Mouse (Mus musculus): ENCODE data around the gene Susd3. TPM values are rescaled to one million over a fixed set of nuclear protein-coding genes. Genes with fewer than 3 reads are reported as not detected.

The Susd3 gene
- polyA plus RNA-seq, 1 experiment from 2014 or later = 1.3 TPM

- no peak overlapping the region for H3K4me2 ChIP-seq
- 83% methylated on average over 15 of the region's 15 CpGs for WGBS
- peaks cover 6% of the 10 kb centered on the region; the same call in 1 of the 2 replicates for H3K36me3 ChIP-seq
- H3K9me3 ChIP-seq = no peaks in the 10 kb centered on the region
- H3K4me1 ChIP-seq (replicated peaks) = no peaks in the 10 kb centered on the region
- no peak overlapping the region for H3K27ac ChIP-seq
- no peak for ATAC-seq (ENCODE audit: low FRiP score)
- no peaks in the 10 kb centered on the region for H3K27me3 ChIP-seq
- no peak overlapping the region for H3K4me3 ChIP-seq
- H3K9ac ChIP-seq = no peak overlapping the region
These were observed 11.7 kb upstream of the Susd3 start for GRCm38 (mm10) chr13:49260036-49260722.

DNA sequence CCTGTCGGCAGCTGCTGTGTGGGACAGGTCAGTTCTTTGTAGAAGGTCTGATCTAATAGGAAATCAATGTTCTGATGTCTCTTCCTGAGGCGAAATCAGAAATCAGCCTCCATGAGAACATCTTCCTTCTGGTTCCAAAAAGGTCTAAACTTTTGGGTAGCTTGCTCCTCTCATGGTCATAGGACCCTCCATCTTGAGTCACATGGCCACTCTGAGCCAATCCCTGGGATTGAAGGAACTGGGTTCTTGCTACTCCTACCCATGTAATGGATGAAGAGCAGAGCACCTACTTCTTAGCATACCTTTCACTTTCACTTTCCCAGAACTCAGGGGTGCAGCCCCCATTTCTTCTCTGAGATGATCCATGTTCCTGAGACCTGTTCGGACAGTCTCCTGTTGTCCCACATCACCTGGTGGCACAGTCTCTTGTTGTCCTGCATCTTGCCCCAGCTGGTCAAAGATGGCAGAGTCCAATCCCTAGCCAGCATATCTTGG lies 9.4 kb upstream of the Susd3 start:
- H3K9ac ChIP-seq = no peak overlapping the region
- no peaks in the 10 kb centered on the region for H3K27me3 ChIP-seq
- no peak for ATAC-seq (ENCODE audit: low FRiP score)
- no peaks in the 10 kb centered on the region for H3K9me3 ChIP-seq
- 82% methylated on average over 3 of the region's 3 CpGs for WGBS
- no peaks in the 10 kb centered on the region for H3K4me1 ChIP-seq (replicated peaks)
- H3K4me2 ChIP-seq = no peak overlapping the region
- no peaks in the 10 kb centered on the region for H3K36me3 ChIP-seq
- H3K27ac ChIP-seq = no peak overlapping the region
- no peak overlapping the region for H3K4me3 ChIP-seq

DNA sequence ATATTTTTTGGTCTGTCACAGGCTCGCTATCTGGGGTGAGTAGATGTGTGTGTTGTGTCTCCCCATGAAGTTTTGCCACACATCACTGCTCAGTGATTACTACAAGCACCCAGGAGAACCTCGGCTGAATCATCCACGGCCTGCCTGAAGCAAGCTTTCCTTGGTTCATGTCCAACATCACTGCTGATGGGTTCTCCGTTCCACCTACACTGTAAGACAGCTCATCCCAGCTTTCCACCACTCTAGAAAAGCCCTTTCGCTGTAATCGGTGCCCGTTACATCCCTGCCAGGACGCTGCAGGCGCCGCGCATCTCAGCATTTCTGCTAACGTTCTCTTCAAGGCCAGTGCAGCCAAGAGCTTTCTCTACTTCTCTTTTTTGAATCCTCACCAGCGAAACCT lies 4.2 kb upstream of the Susd3 start:
- Histone ChIP-seq H3K27ac (no peak overlapping the region), H3K4me2 (no peak overlapping the region), H3K9ac (no peak overlapping the region), H3K36me3 (no peaks in the 10 kb centered on the region), H3K27me3 (peaks cover 18% of the 10 kb centered on the region), H3K9me3 (no peaks in the 10 kb centered on the region), H3K4me3 (no peak overlapping the region), H3K4me1 (replicated peaks) (peaks cover 6% of the 10 kb centered on the region)
- WGBS = 86% methylated on average over 13 of the region's 13 CpGs
- no peak for ATAC-seq (ENCODE audit: low FRiP score)

GRCm38 (mm10) chr13:49252113-49252512 lies 3.6 kb upstream of the Susd3 start:
- peaks cover 24% of the 10 kb centered on the region for H3K27me3 ChIP-seq
- no peak overlapping the region for H3K27ac ChIP-seq
- no peak overlapping the region for H3K4me3 ChIP-seq
- H3K4me1 ChIP-seq (replicated peaks) = peaks cover 11% of the 10 kb centered on the region
- no peak for ATAC-seq (ENCODE audit: low FRiP score)
- 77% methylated on average over 2 of the region's 2 CpGs for WGBS
- no peak overlapping the region for H3K4me2 ChIP-seq
- H3K9ac ChIP-seq = no peak overlapping the region
- H3K9me3 ChIP-seq = no peaks in the 10 kb centered on the region
- no peaks in the 10 kb centered on the region for H3K36me3 ChIP-seq

DNA sequence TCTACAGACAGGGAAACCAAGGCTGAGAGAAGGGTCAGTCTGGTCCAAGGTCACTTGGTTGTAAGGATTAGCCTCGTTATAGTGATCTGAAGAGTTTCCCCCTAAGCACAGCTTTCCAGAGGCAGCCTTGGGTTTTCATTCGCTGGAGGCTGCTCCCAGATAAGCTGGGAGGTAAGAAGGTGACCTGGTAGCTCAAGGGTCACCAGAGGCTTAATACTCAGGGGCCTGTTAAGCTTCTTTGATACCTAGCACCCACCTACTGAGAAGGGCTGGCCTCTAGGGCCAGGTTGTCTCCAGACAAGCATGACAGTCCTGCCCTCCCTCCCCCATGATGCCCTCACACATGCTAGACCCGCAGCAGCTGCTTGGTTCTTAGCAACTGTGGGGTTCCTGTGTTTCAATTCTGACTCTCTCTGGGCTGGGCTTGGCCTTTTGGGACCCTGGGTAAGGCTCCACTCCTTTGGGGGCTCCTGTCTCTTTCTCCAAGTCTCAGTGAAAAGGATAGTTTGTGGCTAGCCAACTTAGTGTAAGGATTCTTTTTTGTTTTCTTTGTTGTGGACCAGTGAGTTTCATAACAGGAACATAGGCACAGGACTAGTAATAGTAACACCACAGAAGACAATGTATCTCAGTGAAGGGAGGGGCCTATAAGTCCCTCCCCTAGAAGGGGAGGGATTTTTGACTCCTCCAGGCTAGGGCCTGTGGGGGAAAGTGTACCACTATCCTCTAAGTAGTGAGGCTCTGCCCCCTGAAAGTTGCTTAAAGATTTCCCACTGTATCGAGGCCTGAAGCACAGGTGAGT lies 2.4 kb upstream of the Susd3 start:
- Histone ChIP-seq H3K9me3 (no peaks in the 10 kb centered on the region), H3K9ac (no peak overlapping the region), H3K4me2 (no peak overlapping the region), H3K27me3 (peaks cover 36% of the 10 kb centered on the region), H3K4me3 (no peak overlapping the region), H3K27ac (no peak overlapping the region), H3K36me3 (no peaks in the 10 kb centered on the region), H3K4me1 (replicated peaks) (peaks cover 11% of the 10 kb centered on the region)
- no peak for ATAC-seq (ENCODE audit: low FRiP score)
- WGBS = 40% methylated on average over 4 of the region's 4 CpGs

GRCm38 (mm10) chr13:49249634-49250033 lies 1.1 kb upstream of the Susd3 start:
- H3K27ac ChIP-seq = no peak overlapping the region
- H3K4me3 ChIP-seq = no peak overlapping the region
- peaks cover 11% of the 10 kb centered on the region for H3K4me1 ChIP-seq (replicated peaks)
- 67% methylated on average over 2 of the region's 2 CpGs for WGBS
- no peak overlapping the region for H3K9ac ChIP-seq
- H3K9me3 ChIP-seq = no peaks in the 10 kb centered on the region
- no peak overlapping the region for H3K4me2 ChIP-seq
- H3K36me3 ChIP-seq = no peaks in the 10 kb centered on the region
- ATAC-seq (ENCODE audit: low FRiP score) = 0 out of 2 replicates have a peak, but pooled peaks have one; percentile 29
- H3K27me3 ChIP-seq = peaks cover 44% of the 10 kb centered on the region

GRCm38 (mm10) chr13:49248923-49249322 lies 417 bp upstream of the Susd3 start:
- no peak overlapping the region for H3K9ac ChIP-seq
- no peak for ATAC-seq (ENCODE audit: low FRiP score)
- H3K9me3 ChIP-seq = no peaks in the 10 kb centered on the region
- H3K4me2 ChIP-seq = no peak overlapping the region
- H3K27me3 ChIP-seq = peaks cover 44% of the 10 kb centered on the region
- no peaks in the 10 kb centered on the region for H3K36me3 ChIP-seq
- H3K4me1 ChIP-seq (replicated peaks) = peaks cover 11% of the 10 kb centered on the region
- 65% methylated on average over 3 of the region's 3 CpGs for WGBS
- H3K27ac ChIP-seq = no peak overlapping the region
- H3K4me3 ChIP-seq = no peak overlapping the region

DNA sequence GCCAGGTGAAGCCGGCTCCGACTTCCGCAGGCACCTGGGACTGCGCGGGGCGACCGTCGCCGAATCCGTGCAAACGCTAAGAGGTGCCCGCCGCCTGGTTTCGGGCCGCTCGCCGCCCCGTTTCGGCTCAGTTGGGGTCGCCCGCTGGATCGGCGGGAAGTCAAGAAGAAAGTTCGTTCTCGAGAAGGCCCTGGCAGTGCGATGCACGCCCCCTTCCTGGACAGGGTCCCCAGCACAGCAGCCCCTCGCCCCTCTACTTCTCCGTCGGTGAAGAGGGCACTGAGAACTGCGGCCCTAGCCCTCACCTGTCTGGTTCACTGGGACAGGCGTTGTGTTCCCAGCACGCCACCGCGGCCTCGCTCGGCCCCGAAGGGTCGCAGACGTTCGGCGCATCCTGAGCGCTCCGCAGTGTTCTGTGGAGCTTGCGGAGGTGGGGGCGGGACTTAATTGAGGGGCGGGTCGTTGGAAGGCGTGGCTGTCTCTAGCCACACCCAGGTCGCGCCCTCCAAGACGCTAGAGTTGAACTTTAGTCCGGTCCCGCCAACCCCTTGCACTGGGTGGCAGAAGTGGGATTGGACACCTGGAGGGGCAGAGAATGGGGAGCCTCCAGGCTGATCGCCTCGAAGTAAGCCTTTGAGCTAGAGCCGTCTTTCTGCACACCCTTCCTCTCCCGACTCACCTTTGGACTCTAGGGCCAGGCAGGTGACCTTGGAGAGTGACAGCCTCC lies 603 bp downstream of the Susd3 start:
- peaks cover 44% of the 10 kb centered on the region for H3K27me3 ChIP-seq
- peak overlapping the region; percentile 37 for H3K4me3 ChIP-seq
- ATAC-seq (ENCODE audit: low FRiP score) = peak; percentile 50
- peaks cover 11% of the 10 kb centered on the region for H3K4me1 ChIP-seq (replicated peaks)
- no peaks in the 10 kb centered on the region for H3K9me3 ChIP-seq
- no peak overlapping the region for H3K27ac ChIP-seq
- peak overlapping the region; percentile 58 for H3K4me2 ChIP-seq
- WGBS = 2% methylated on average over 58 of the region's 58 CpGs
- H3K9ac ChIP-seq = peak overlapping the region; percentile 24; the same call in 1 of the 2 replicates
- no peaks in the 10 kb centered on the region for H3K36me3 ChIP-seq

DNA sequence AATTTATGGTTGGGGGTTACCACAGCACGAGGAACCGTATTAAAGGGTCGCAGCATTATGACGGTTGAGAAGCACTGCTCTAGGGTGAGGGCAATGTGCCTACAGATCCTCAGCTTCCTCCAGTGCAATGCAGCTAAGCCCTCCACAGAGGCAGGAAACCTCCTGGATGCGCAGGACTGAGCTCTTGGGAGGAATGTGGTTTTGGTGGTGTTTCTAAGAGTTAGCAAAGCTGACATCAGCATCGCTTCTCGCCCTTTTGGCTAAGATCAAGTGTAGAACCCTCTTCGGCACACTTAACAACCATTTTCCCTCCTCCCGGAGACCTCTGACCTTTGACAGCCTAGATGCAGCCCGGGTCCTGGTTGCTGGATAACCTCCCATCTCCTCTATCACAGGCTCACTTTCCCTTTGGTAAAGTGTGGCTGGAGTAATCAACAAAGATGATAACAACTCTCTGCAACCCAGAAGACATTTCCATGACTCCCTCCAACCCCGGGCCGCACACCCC lies 1.2 kb downstream of the Susd3 start:
- peak overlapping the region; percentile 37 for H3K4me3 ChIP-seq
- no peaks in the 10 kb centered on the region for H3K9me3 ChIP-seq
- H3K27me3 ChIP-seq = peaks cover 47% of the 10 kb centered on the region
- peak overlapping the region; percentile 58 for H3K4me2 ChIP-seq
- peaks cover 11% of the 10 kb centered on the region for H3K4me1 ChIP-seq (replicated peaks)
- no peak for ATAC-seq (ENCODE audit: low FRiP score)
- no peak overlapping the region for H3K27ac ChIP-seq
- WGBS = 35% methylated on average over 12 of the region's 12 CpGs
- no peaks in the 10 kb centered on the region for H3K36me3 ChIP-seq
- H3K9ac ChIP-seq = no peak overlapping the region

DNA sequence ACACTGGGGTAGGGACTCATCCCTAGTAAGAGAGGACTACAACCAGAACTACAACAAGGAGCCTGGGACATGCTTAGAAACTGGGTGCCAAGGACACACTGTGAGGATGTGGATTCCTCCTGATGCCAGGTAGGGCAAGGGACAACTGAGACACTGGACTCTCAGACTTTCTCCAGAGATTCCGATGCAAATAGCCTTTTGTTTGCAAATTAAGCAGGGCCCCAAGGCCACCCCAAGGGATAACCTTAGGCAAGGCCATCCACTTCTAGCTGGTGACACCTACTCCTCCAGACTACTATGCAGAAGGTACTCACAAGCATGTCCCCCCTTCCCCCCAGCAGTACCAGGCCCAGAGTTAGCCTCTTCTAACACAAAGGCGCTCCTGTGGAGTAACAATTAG lies 1.9 kb downstream of the Susd3 start:
- Histone ChIP-seq H3K4me1 (replicated peaks) (peaks cover 11% of the 10 kb centered on the region), H3K4me2 (no peak overlapping the region), H3K4me3 (no peak overlapping the region), H3K9me3 (no peaks in the 10 kb centered on the region), H3K36me3 (no peaks in the 10 kb centered on the region), H3K9ac (no peak overlapping the region), H3K27me3 (peaks cover 48% of the 10 kb centered on the region), H3K27ac (no peak overlapping the region)
- ATAC-seq (ENCODE audit: low FRiP score) = no peak
- WGBS = 64% methylated on average over 2 of the region's 2 CpGs

- Histone ChIP-seq H3K9ac (no peak overlapping the region), H3K36me3 (no peaks in the 10 kb centered on the region), H3K9me3 (no peaks in the 10 kb centered on the region), H3K27ac (no peak overlapping the region), H3K4me2 (no peak overlapping the region), H3K27me3 (peaks cover 48% of the 10 kb centered on the region), H3K4me1 (replicated peaks) (peaks cover 11% of the 10 kb centered on the region), H3K4me3 (no peak overlapping the region)
- WGBS = 82% methylated on average over 3 of the region's 3 CpGs
- ATAC-seq (ENCODE audit: low FRiP score) = no peak
These were observed 2.5 kb downstream of the Susd3 start for GRCm38 (mm10) chr13:49246011-49246410.

DNA sequence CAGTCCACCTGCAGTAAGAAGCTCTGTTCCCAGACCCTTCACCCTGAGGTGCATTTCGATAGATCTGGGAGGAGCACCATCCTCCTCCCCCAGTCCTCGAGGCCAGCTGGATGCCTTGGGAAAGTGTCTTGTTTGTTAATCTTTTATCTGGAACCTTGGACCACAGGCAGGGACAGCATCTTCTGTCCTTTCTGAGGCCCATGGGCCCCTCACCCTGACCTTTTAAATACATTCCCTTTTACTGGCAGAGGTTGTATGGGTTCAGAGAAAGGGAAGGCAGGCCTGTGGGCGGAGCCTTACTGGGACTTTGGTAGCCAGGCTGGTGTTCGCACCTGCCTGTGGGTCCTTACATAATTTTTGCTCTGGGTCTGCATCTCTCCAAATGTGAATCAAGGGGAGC lies 3.3 kb downstream of the Susd3 start:
- H3K4me1 ChIP-seq (replicated peaks) = peaks cover 11% of the 10 kb centered on the region

More for the DNA sequence above, 3.3 kb downstream of the Susd3 start:
- no peaks in the 10 kb centered on the region for H3K36me3 ChIP-seq
- H3K27me3 ChIP-seq = peaks cover 48% of the 10 kb centered on the region
- no peak overlapping the region for H3K4me2 ChIP-seq
- WGBS = 61% methylated on average over 4 of the region's 4 CpGs
- H3K9me3 ChIP-seq = no peaks in the 10 kb centered on the region
- no peak overlapping the region for H3K27ac ChIP-seq
- H3K9ac ChIP-seq = no peak overlapping the region
- no peak for ATAC-seq (ENCODE audit: low FRiP score)
- no peak overlapping the region for H3K4me3 ChIP-seq

Measured in hindbrain, embryonic 13.5 days (tissue).